Mouse (Mus musculus) olfactory bulb, adult 2 months (tissue): ENCODE measurements around the gene Bach2.

ENCODE experiments used
- CTCF ChIP-seq: fragments of 200-500 bp; IDR thresholded peaks from 2 replicates; pipeline ENCODE4 v1.5.1; 2012; ENCODE audit warnings: low read depth, mild to moderate bottlenecking, low read length, moderate library complexity; ENCODE audit not compliant: insufficient read depth
- POLR2A ChIP-seq: fragments of 200-500 bp; IDR thresholded peaks from 2 replicates; pipeline ENCODE4 v1.6.1; 2012; ENCODE audit warnings: mild to moderate bottlenecking, low read depth, low read length, moderate library complexity; ENCODE audit not compliant: insufficient read depth

GRCm38 (mm10) chr4:32347202-32347601, 108.6 kb downstream of the Bach2 start:
- TF ChIP-seq CTCF = no peak
- no peak for TF ChIP-seq POLR2A
